Mouse (Mus musculus) left cerebral cortex, postnatal 10 days (tissue): ENCODE measurements around the gene Olfr322. TPM values are rescaled to one million over a fixed set of nuclear protein-coding genes. Genes with fewer than 3 reads are reported as not detected.

ENCODE experiments used
- DNase-seq, 2 experiments: peaks; one replicate each; pipeline ENCODE4 v3.0.0; 2021 to 2022; ENCODE audit warnings: low spot score in 2 of 2, mixed read lengths in 1 of 2; ENCODE audit errors: extremely low spot score in 1 of 2
- intact Hi-C: fragments of 180-260 bp; cut with DNase I; formaldehyde crosslinking; loops from one replicate; pipeline ENCODE4 v1.15.1; 2025
- total RNA-seq, 2 experiments: library from RNA; stranded (reverse); gene quantifications; 2 replicates each; pipeline ENCODE4 v1.2.3; 2021

The Olfr322 gene
- not detected for total RNA-seq

GRCm38 (mm10) chr11:58658596-58658995 is at the start of gene Olfr322:
Olfr322 (plus strand) TSS chr11:58658782.
- DNase-seq = no peak
- intact Hi-C loops = no loop called here

- intact Hi-C loops = no loop called here
- DNase-seq = no peak
These were observed 45.2 kb upstream of the Olfr322 start for GRCm38 (mm10) chr11:58613359-58613758.

- intact Hi-C loops = no loop called here
- DNase-seq = no peak
These were observed 44.1 kb upstream of the Olfr322 start for GRCm38 (mm10) chr11:58614526-58614925.

- intact Hi-C loops = no loop called here
- DNase-seq = no peak
These were observed 42.6 kb upstream of the Olfr322 start, which contains the start of gene 2210407C18Rik for GRCm38 (mm10) chr11:58615975-58616374. 2210407C18Rik (minus strand) TSS chr11:58616075.

GRCm38 (mm10) chr11:58618369-58618768 is 40.2 kb upstream of the Olfr322 start:
- intact Hi-C loops = no loop called here
- no peak for DNase-seq

GRCm38 (mm10) chr11:58618793-58619192 is 39.8 kb upstream of the Olfr322 start:
- no peak for DNase-seq

GRCm38 (mm10) chr11:58626146-58626545 is 32.4 kb upstream of the Olfr322 start:
- intact Hi-C loops = no loop called here
- DNase-seq = no peak

More at GRCm38 (mm10) chr11:58618793-58619192, 39.8 kb upstream of the Olfr322 start:
- intact Hi-C loops = no loop called here

GRCm38 (mm10) chr11:58630401-58630800 is 28.2 kb upstream of the Olfr322 start, which contains the start of gene Olfr323:
Olfr323 (minus strand) TSS chr11:58630501.
- no peak for DNase-seq
- intact Hi-C loops = no loop called here

GRCm38 (mm10) chr11:58634878-58635277 is 23.7 kb upstream of the Olfr322 start:
- intact Hi-C loops = loop anchor here (5.0 kb wide), 1 partner anchor 233 kb away; no protein-coding TSS in a partner anchor

GRCm38 (mm10) chr11:58636376-58636977 is 22.1 kb upstream of the Olfr322 start:
- intact Hi-C loops = loop anchor here (5.0 kb wide), 1 partner anchor 234 kb away; no protein-coding TSS in a partner anchor
- peak; percentile 34 to 41 for DNase-seq

More at GRCm38 (mm10) chr11:58634878-58635277, 23.7 kb upstream of the Olfr322 start:
- DNase-seq = no peak

- no peak for DNase-seq
- intact Hi-C loops = loop anchor here (5.0 kb wide), 1 partner anchor 236 kb away; no protein-coding TSS in a partner anchor
These were observed 20.3 kb upstream of the Olfr322 start for GRCm38 (mm10) chr11:58638176-58638701.

GRCm38 (mm10) chr11:58640272-58640867 is 18.2 kb upstream of the Olfr322 start, which contains the start of gene Trim58:
Trim58 (plus strand) TSS chr11:58640465.
- DNase-seq = peak in 1 of 2 experiments; percentile 37
- intact Hi-C loops = no loop called here

GRCm38 (mm10) chr11:58641057-58641456 is 17.5 kb upstream of the Olfr322 start:
- intact Hi-C loops = no loop called here
- no peak for DNase-seq

GRCm38 (mm10) chr11:58641638-58642358 is 16.8 kb upstream of the Olfr322 start:
- DNase-seq = no peak
- intact Hi-C loops = no loop called here

GRCm38 (mm10) chr11:58643350-58643749 is 15.2 kb upstream of the Olfr322 start:
- intact Hi-C loops = no loop called here
- peak in 1 of 2 experiments; percentile 42 for DNase-seq

- intact Hi-C loops = no loop called here
- DNase-seq = no peak
These were observed 3.4 kb upstream of the Olfr322 start for GRCm38 (mm10) chr11:58655151-58655550.

- DNase-seq = no peak
These were observed 10.7 kb downstream of the Olfr322 start for GRCm38 (mm10) chr11:58669252-58669651.

GRCm38 (mm10) chr11:58671825-58672224 is 13.2 kb downstream of the Olfr322 start:
- DNase-seq = no peak
- intact Hi-C loops = no loop called here

More at GRCm38 (mm10) chr11:58669252-58669651, 10.7 kb downstream of the Olfr322 start:
- intact Hi-C loops = no loop called here

GRCm38 (mm10) chr11:58680799-58681198 is 22.2 kb downstream of the Olfr322 start, which contains the start of gene Olfr320:
Olfr320 (plus strand) TSS chr11:58681099.
- intact Hi-C loops = no loop called here

More at GRCm38 (mm10) chr11:58680799-58681198, 22.2 kb downstream of the Olfr322 start, which contains the start of gene Olfr320:
- DNase-seq = no peak
